Mouse (Mus musculus): ENCODE data around the gene Kcnk6. TPM values are rescaled to one million over a fixed set of nuclear protein-coding genes. Genes with fewer than 3 reads are reported as not detected.
"Not testable (repeated sequence)": the region's sequence is repeated elsewhere in the genome, so short reads cannot be mapped to it uniquely, and the experiment has no call there.

Kcnk6 gene
- total RNA-seq, 2 experiments from 2014 or later = 2.9 to 3.6 TPM

DNA sequence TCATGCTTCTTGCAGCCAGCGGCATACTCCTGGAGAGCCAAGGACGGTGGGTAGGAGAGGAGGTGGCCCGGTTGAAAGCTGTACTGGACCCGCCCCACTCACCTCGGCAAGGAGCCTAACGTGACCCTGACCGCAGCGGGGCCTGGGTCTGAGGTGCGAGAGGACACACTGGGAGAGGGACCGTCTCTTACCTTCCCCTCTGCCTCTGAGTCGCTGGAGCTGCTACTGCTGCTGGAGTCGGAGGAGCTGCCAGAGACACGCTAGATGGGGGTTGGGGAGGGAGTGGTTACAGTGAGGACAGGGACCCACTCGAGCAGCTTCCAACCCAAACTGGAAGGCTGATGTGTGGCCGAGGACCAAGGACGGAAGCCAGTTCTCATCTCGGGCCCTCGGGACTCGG, 15.4 kb upstream of the Kcnk6 start:
- DNase-seq (ENCODE audit: low spot score in 2 of 2) = no peak

GRCm38 (mm10) chr7:29247314-29247700, 15.0 kb upstream of the Kcnk6 start:
- peak; percentile 59 to 71 for DNase-seq (ENCODE audit: low spot score in 2 of 2)

GRCm38 (mm10) chr7:29246619-29247313, 14.5 kb upstream of the Kcnk6 start:
- no peak for DNase-seq (ENCODE audit: low spot score in 2 of 2)

DNA sequence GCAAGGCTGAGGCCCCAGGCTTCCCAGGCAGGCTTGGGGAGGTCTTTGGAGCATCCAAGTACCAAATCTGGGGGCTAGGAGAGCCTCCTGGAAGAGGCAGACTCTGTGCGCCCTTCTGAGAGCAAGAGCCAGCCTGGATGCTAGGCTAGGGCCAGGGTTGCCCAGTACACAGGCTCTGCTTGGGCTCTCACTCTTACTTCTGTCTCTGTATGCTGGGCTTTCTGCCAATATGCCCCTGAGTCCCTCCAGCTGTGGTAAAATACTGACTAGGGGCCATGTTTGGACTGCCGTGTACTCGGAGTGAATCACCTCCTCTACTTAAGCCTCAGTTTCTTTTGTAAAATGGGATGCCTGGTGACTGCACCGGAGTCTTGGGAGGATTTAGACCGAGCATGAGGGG, 13.7 kb upstream of the Kcnk6 start:
- DNase-seq (ENCODE audit: low spot score in 2 of 2) = no peak

DNA sequence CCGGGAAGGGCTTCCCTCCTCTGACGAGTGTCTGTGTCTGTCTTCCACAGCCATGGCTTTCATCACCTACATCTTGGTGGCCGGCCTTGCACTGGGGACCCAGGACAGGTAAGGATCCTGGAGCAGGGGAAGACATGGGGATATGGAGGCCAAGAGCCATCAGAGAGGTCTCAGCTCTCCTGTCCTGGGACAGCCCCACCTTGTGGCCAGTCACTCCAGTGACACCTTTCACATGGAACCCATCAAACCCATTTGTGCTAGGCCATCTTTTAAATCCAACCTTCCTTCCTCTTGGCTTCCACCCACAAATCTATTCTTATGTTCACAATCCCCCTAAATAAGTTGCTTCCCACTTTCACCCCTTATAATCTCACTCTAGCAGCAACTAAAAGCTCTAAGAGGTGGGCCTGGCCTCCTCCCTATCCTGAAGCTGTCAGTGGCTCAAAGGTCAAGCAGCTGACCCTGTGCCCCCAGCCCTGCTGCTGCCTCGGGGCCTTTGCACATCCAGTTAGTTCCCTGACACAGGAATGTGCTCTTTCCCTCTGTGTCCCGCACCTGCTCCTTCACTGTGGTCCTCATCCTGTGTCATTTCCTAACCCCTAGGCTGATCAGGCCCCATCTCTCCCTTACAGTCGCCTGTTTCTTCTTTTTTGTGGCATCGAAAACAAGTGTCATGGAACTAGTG, 12.6 kb upstream of the Kcnk6 start:
- no peak for DNase-seq (ENCODE audit: low spot score in 2 of 2)

GRCm38 (mm10) chr7:29238019-29238967, 6.0 kb upstream of the Kcnk6 start, which contains the start of gene Yif1b:
TSS of gene Yif1b (plus strand) at chr7:29238329.
- peak; percentile 93 to 94 for DNase-seq (ENCODE audit: low spot score in 2 of 2)

DNA sequence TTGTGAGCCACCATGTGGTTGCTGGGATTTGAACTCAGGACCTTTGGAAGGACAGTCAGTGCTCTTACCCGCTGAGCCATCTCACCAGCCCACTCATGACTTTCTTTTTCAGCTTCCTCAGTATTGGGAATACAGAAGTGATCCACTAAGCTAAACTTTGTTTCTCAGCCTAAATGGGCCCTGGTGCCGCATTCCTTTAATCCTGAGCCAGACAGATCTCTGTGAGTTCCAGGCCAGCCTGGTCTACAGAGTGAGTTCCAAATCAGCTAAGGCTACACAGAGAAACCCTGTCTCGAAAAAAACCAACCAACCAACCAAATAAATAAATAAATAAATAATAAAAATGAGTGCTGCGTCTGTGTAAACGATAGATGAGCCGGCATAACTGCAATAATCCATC, 5.3 kb upstream of the Kcnk6 start:
- not testable (repeated sequence) for DNase-seq (ENCODE audit: low spot score in 2 of 2)

GRCm38 (mm10) chr7:29236593-29236992, 4.3 kb upstream of the Kcnk6 start:
- no peak for DNase-seq (ENCODE audit: low spot score in 2 of 2)

GRCm38 (mm10) chr7:29234661-29235060, 2.3 kb upstream of the Kcnk6 start:
- no peak for DNase-seq (ENCODE audit: low spot score in 2 of 2)

GRCm38 (mm10) chr7:29233745-29234144, 1.4 kb upstream of the Kcnk6 start:
- DNase-seq (ENCODE audit: low spot score in 2 of 2) = no peak

DNA sequence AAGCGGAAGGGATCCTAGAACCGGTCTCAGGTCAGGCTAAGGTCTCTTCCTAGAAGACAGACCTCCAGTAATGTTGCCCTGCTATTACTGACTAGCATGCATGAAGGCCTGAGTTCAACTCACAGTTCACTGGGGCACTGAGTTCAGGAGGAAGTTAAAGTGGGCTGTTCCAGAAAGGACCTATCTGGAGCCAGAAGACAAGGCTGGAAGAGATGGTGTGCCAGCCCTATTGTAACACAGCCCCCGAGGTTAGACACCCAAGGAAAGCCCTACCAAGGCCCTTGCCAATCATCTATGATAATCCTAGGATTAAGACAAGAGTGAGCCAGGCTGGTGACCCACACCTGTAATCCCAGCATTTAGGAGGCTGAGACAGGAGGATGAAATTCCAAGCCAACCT, 798 bp downstream of the Kcnk6 start:
- no peak for DNase-seq (ENCODE audit: low spot score in 2 of 2)

- DNase-seq (ENCODE audit: low spot score in 2 of 2) = no peak
Observed at GRCm38 (mm10) chr7:29230560-29230959, 1.8 kb downstream of the Kcnk6 start.

GRCm38 (mm10) chr7:29228202-29228601, 4.1 kb downstream of the Kcnk6 start:
- DNase-seq (ENCODE audit: low spot score in 2 of 2) = no peak

- DNase-seq (ENCODE audit: low spot score in 2 of 2) = no peak
Observed at GRCm38 (mm10) chr7:29225520-29225919, 6.8 kb downstream of the Kcnk6 start.

DNA sequence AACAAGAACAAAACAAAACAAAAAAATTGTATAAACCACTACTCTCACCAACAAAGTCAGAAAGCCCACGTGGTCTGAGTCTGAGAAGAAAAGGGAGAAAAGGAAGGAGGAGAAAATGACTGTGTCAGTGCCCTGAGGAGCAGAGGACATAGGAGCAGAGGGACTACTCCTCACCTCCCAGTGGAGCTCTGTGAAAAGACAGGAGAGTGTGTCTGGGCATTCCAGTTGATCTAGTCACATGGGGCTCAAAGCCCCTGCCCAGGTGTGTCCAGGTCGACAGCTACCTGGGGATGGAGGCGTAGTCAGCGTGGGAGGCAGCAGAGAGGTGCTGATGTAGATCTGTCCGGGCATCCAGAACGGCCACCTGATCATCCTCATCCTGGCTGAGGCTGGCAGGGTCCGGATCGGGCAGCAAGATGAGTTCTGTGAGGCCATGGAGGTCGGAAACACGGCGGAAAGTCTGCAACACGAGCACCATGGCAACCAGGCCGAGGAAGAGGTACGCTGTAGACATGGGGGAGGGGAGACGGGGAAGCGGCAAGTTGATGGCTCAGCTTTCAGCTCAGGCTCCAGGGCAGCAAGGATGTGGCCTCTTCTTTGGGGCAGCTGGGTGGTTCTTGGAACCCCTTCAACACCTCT, 7.4 kb downstream of the Kcnk6 start:
- no peak for DNase-seq (ENCODE audit: low spot score in 2 of 2)

GRCm38 (mm10) chr7:29214846-29215245, 17.5 kb downstream of the Kcnk6 start:
- DNase-seq (ENCODE audit: low spot score in 2 of 2) = no peak

DNA sequence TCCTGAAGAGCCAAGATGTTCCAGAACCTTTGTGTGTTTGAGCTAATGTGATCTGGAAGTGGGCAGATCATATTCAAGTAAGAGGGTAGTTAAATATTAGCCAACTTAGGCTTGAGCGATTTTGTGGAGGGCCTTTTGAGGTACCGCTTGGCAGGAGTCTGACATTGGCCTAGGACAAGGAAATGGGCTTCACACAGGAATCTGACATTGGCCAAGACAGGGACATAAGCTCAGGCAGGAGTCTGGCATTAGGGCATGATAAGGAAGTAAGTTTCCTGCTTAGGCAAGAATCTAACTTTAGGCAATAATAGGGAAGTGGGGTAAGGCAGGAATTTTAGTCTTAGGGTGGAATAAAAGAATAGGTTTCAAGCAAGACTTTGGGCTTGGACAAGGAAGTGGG, 18.1 kb downstream of the Kcnk6 start:
- DNase-seq (ENCODE audit: low spot score in 2 of 2) = no peak

- no peak for DNase-seq (ENCODE audit: low spot score in 2 of 2)
Observed at GRCm38 (mm10) chr7:29213675-29214082, 18.6 kb downstream of the Kcnk6 start, which contains the start of gene Catsperg1. TSS of gene Catsperg1 (minus strand) at chr7:29214035.

DNA sequence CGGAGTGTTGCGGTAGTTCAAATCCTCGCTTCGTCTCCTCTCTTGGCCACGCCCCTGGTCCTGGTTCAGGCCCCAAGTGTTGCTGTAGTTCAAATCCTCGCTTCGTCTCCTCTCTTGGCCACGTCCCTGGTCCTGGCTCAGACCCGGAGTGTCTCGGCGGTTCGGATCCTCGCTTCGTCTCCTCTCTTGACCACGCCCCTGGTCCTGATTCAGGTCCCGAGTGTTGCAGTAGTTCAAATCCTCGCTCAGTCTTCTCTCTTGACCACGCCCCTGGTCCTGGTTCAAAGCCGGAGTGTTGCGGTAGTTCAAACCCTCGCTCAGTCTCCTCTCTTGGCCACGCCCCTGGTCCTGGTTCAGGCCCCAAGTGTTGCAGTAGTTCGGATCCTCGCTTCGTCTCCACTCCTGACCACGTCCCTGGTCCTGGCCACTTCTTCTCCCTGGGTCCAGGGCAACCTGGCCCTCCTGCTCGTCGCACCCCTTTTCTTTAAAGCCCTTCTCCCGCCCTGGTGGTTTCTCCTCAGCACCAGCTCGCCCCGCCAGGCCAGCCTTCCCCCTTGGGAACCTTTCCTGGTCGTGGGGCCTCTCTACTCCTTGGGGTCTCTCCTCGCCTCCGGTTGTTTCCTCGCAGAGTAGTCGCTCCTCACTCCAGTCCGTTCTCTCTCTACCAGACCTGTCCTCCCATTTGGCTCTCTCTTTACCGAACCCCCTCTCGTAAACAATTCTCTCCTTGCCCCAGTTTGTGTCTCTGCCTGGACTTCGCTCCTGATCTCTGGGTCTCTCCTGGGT, 19.3 kb downstream of the Kcnk6 start:
- DNase-seq (ENCODE audit: low spot score in 2 of 2) = not testable (repeated sequence)

DNA sequence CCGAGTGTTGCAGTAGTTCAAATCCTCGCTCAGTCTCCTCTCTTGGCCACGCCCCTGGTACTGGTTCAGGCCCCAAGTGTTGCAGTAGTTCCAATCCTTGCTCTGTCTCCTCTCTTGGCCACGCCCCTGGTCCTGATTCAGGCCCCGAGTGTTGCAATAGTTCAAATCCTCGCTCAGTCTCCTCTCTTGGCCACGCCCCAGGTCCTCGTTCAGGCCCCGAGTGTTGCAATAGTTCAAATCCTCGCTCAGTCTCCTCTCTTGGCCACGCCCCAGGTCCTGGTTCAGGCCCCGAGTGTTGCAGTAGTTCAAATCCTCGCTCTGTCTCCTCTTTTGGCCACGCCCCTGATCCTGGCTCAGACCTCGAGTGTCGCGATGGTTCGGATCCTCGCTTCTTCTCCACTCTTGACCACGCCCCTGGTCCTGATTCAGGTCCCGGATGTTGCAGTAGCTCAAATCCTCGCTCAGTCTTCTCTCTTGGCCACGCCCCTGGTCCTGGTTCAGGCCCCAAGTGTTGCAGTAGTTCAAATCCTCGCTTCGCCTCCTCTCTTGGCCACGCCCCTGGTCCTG, 20.0 kb downstream of the Kcnk6 start:
- no peak for DNase-seq (ENCODE audit: low spot score in 2 of 2)

Measured in adrenal gland, postnatal 4 days (tissue).